Mouse (Mus musculus): ENCODE results near the gene Arhgap27.

The Arhgap27 gene

DNA sequence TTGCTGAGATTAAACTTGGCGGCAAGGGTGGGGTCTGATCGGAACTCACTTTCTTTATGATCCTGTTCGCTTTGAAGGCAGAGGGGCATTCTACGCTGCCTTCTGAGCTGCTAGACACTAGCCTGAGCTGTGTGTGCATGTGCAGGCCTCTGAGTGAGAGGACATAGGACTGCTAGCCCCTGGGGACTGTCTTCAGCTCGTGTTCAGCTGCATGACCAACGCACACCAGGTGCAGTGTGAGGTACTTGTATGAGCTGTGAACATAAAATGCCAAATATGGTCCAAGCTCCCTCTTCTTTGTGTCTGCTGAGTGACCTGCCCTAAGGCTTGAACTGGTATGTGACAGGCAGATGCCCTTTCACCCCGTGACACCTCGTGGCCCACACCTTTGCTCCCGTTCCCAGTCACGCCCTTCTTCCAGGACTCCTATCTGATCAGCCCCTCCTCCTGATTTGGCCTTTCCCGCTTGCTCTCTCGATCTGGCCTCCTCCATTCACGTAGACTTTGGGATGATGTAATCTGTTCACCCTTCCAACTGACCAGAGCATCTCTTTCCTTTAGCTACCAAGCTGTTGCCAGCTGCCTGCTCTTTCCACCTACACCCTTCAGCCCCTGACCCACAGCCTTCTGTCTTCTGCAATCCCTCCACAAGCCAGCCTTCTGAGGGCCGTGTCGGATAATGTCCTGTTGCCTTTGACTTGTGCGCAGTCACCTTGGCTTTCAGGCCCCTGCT lies 6.4 kb downstream of the Arhgap27 start:
- no peak for DNase-seq (ENCODE audit: low read depth, low spot score)

DNA sequence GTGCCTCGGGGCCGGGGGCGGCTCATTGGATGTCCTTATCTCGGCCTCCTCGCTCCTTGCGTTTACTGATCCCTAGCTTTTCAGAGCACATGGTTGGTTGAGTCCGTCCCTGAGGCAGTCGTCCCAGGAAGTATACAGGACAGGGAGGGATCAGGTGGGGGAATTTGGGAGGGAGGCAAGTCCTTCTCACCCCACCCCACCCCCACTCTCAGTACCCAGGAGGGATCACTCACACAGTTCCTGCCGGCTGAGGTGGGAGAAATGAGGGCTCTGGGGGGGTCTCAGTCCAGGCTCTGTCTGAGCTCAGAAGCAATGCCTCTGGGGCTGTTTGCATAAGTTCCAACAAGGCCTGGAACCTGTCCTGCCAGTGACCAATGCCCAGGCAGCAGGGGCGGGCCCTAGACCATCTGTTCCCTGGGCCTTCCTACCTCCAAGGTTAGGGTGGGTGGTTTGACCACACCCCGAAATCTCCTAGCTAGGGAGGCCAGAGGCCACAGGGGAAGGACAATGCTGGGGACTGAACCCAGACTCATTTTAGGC lies 7.4 kb downstream of the Arhgap27 start:
- DNase-seq (ENCODE audit: low read depth, low spot score) = no peak

DNA sequence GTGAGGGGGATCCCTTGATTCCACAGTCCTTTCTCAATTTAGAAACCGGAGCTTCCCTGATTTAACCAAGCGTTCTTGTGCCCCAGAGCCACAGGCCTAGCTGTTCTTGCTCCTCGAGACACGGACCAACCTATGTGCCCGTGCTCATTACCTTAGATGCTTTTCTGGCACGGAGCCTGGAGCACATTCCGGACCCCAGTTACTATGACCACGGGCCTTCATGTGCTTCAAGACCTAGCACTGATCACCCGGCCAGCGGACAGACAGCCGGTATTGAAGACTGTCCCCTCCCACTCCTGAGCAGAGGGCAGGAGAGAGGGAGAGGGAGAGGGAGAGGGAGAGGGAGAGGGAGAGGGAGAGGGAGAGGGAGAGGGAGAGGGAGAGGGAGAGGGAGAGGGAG lies 8.2 kb downstream of the Arhgap27 start:
- DNase-seq (ENCODE audit: low read depth, low spot score) = no peak

DNA sequence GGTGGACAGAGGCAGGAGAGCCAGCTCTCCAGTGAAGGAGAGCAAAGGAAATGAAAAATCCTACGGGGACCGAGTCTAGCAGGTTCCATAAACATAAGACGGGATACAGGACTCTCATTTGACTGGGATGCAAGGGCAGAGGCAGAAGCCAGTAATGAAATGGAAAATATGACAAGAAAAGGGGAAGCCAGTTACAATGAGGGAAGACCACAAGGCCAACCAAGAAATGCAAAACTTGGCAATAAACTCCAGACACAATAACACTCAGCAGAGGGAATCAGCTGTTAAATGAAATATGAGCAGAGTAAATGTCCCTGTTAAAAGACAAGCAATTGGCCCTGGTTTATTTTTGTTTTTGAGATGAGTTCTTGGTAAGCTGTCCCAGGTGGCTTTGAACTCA lies 9.5 kb downstream of the Arhgap27 start:
- no peak for DNase-seq (ENCODE audit: low read depth, low spot score)

DNA sequence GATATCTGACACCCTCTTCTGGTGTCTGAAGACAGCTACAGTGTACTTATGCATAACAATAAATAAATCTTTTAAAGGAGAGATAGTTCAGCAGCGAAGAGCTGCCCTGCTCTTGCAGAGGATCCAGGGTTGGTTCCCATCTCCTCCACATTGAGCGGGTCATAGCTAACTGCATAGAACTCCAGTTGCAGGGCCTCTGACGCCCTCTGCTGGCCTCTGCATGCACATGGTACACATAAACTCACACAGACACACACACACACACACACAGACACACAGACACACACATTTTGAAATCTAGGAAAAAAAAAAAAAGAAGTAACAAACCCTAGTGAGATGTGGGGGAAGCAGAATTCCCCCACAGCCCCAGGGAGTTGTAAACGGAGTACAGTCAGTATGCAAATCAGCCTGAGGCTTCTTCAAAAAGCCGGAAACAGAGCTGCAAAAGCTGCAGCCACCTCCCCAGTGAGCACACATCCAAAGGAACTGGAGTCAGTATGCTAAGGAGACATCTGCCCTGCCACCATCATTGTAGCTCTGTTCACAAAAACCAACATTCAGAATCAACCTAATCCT lies 11.2 kb downstream of the Arhgap27 start:
- DNase-seq (ENCODE audit: low read depth, low spot score) = no peak

DNA sequence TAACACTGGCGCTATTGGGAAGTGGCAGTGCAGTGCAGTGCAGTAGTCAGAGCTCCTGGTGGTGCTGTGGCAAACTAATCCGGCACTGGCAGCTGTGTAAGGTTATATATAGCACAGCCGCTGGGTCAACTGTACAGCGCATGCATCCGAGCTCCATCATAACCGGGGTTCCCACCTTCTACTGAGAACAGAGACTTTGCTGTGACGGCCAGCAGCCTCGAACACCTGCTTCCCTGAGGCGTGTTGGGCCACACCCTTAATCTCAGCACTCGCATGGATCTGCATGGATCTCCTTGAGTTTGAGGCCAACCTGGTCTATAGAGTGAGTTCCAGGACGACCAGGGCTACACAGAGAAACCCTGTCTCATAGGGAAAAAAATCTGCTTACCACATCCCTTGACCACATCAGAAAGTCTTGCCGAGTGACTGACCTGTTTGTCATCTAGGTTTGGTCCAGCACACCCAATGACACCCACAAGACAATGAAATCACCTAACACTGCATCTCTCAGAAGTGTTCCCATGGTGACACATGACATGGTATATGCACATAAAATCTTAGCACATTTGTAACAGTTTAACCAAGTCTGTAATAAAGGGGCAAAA lies 12.7 kb downstream of the Arhgap27 start:
- no peak for DNase-seq (ENCODE audit: low read depth, low spot score)

DNA sequence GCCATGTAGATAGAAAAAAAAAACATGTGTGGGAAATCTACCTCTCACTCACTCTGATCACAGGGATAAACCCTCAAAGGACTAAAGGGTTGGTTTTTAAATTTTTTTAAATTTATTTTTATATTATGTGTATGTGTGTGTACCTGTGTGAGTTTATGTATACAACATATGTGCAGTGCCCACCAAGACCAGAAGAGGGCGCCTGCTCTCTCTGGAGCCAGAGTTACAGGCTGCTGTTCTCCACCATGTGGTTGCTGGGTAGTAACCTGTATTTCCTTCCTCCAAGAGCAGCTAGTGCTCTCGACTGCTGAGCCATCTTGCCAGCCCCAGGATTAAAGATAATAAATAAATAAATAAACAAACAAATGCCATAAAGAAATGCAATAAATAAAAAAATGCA lies 13.8 kb downstream of the Arhgap27 start:
- DNase-seq (ENCODE audit: low read depth, low spot score) = peak; percentile 35

DNA sequence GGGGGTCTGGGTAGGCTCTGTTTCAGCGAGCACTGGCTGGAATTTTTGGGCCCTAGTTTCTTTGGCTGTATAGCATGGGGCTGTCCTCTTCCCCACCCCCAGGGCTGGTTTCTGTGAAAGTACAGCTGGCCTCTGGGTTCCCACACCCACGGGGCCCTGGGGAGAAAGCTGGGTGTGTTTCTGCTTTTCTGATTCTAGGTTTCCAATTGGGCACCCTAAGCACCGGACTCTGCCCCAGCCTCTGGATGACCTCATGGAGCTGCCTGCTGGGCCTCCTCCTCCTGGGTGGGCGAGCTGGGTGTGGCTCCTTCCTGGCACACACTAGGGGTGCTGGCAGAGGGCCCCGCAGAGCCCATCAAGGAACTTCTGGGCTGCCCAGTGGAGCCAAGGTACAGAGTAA lies 16.8 kb downstream of the Arhgap27 start:
- DNase-seq (ENCODE audit: low read depth, low spot score) = no peak

DNA sequence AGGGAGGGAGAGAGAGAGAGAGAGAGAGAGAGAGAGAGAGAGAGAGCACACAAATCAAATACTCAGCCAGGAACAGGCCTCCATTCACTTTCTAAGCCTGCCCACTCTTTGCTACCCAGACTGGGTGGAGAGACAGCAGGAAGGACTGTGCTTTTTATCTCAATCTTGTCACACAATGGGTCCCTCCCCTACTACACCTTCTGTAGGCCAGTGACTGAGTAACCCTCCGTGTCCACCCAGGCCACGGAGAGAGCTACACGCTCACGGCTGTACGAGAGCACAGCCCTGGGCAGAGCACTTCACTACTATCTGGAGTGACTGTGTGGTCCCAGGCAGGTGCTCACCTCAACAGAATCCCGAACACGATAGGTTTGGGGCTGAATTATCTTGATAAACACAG lies 17.3 kb downstream of the Arhgap27 start:
- peak; percentile 45 for DNase-seq (ENCODE audit: low read depth, low spot score)

DNA sequence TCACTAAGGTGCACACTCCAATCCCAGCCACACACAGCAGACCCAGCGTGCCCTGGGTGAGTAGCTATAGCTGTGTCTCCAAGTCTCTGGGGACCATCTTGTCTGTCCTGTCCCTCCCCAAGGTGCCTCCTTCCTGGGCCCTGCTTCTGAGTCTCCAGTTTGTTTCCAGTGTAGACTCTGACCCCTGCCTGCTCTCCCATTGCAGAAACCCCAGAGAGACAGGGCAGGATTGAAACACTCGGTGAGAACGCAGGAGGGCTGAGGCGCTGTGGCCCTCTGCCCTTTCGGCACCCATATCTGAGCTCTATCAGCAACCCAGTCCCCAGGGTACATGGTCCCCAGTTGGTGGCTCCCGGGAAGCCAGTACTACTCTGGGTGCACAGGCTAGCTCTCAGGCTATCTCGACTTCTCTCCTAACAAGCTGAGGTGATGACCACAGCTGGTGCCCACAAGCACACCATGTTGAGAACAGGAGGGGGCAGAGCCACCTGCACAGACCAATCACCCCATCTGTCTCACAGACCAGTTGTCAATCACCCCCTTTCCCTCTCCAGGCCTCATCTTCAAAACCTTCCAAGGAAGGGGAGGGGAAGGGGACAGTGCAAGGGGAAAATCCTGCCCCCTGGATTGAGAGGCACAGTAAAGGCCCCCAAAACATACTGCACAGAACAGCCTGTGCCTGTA lies 17.9 kb downstream of the Arhgap27 start:
- no peak for DNase-seq (ENCODE audit: low read depth, low spot score)

DNA sequence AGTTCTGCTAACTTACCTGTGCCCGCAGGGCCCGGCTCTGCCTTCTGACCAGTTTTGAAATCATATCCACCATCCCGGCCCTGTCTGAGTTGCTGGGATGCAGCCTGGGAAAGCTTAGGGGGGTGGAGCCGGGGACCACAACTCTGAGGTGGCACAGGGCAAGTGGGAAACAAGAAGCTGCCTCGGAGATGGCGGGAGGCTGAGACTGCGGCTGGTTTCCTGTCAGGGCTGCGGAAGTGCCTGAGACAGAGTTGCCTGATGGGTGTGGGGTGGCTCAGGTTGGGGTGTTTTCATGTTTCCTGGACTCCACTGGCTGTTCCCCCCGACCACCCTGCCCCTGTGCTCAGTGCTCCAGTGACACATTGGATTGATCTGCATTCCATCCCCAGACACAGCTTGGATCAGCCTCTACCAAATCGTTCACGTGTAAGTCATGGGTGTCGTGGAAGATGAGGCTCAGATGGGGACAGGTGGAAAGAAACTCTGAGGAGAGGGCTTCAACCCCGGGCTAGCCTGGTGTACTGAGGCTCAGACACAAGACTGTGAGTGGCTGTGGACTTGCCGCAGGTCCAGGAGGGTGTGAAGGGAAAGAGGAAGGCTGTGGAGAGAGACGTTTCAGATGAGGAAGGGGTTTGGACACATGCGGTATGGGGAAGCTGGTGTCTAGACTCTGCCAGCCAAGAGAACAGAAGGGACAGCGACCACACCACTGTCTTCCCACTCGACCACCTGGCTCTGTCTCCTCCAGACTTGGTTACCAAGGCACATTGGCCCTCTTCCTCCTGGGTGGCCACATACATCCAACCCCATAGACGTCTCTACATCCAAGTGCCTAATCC lies 18.8 kb downstream of the Arhgap27 start:
- peak; percentile 71 for DNase-seq (ENCODE audit: low read depth, low spot score)

DNA sequence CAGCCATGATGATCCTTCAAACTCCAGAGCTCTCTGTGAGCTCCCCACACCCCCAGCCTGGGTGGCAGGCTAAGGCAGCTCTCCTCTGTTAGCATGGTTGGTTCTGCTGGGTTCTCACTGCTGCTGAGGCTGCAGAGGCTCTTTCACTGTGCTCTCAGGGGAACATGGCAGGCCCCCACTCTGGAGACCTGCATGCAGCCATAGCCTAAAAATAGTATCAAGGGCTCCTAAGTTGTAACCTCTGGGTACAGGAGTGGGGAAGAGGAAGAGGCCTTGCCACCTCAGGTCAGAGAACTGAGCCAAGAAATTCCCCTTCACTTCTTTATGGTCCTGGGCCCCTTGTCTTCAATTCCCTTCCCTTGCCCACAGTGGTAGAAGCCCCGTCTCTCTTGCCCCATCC lies 19.6 kb downstream of the Arhgap27 start:
- no peak for DNase-seq (ENCODE audit: low read depth, low spot score)

DNA sequence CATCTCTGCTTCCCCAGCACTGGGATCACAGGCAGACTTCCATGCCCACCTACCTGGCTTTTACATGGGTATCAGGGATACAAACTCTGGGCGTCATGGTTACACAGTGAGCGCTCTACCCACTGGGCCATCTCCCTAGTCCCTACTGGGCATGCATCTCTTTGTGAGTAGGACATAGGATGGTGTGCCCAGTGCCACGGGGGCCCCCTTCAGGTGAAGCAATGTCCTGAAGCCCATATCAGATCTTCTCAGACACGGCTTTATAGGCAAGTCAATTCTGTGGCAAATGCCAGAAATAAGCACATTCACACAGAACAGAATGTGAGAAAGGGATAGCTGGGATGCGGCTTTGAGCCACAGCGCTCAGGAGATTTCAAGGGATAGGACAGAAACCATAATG lies 20.4 kb downstream of the Arhgap27 start:
- DNase-seq (ENCODE audit: low read depth, low spot score) = peak; percentile 36

DNA sequence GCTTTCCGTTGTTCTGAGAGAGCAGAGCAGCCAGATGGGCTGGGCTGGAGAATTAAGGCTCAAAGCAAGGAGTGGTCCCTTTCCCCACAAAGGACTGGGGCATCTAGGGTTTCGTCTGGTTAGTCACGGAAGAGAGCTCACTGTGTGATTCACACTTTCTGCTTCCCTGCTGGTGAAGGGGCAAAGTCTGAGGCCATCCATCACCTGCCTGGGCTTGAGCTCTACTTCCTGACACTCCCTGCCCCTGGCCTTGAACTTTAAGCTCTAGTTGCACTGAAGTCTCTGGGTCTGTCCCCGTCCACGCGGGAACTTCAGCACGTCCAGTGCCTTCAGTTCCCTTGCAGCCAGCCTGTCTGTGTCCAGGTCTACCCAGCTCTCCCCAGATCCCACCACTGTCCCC lies 22.8 kb downstream of the Arhgap27 start:
- DNase-seq (ENCODE audit: low read depth, low spot score) = no peak

DNA sequence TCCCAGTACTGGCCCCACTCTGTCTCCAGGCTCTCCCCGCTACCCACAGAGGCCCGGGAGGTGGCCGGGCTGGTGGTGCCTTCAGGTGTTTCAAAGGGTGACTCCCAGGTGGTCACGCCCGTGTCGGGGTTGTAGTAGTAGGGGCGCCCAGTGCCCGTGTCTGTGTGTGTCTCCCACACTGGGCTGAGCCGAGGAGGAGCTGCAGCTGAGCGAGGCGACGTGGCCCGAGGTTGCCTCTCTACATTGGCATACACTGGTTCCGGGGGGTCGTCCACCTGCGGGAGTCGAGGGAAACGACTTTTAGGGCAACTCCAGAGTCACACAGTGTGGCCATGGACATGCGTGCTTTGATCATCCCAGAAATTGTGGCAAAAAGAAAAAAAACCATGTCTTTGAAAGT lies 23.4 kb downstream of the Arhgap27 start:
- DNase-seq (ENCODE audit: low read depth, low spot score) = no peak

DNA sequence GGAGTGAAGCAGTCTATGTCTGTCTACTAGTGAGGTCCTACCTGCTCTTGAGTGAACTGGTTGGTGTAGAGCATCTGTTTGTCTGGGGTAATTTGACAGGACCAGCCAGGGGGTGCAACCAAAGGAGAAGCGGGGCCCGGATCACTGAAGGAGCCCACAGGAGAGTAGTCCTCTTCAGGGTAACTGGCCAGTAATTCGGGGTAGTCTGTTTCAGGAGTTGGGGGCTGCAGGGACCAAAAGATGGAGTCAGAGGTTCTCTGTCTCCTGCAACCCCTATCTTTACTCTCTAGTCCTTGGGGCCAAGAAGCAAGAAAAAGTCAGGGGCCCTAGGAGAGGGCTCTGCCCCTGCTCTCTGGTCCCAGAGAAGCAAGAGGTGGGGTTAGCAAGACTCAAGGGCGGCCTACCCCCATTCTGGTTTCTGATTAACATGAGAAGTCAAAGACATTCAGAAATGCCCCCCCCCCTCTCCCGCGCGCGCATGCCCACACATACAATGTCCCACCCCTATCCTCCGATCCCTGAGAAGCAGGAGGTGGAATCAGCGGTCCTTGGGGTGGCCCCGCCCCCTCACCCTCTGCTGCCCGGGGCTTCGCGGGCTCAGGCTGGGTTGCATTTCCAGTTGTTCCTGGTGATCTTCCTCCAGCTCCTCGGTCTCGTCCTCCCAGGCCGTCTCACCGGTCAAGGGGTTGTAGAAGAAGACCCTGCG lies 23.9 kb downstream of the Arhgap27 start:
- no peak for DNase-seq (ENCODE audit: low read depth, low spot score)

DNA sequence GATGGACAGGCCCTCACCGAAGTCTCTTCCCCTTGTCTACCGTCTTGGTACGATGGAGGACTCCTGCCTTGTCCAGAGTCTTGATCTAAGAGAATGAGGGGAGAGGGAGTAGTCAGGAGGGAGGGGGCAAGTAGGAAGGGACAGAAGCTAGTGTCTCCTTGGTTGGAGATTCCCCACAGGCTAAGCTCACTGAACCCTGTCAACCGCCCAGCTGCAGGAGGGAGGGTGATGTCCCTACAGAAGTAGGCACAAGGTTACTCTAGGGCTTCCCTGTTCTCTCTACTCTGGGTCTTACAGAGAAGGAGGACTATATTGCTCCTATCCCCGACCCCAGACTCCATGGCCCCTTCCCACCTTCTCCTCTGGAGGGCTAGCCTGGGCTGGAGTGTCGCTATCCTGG lies 24.8 kb downstream of the Arhgap27 start:
- no peak for DNase-seq (ENCODE audit: low read depth, low spot score)

DNA sequence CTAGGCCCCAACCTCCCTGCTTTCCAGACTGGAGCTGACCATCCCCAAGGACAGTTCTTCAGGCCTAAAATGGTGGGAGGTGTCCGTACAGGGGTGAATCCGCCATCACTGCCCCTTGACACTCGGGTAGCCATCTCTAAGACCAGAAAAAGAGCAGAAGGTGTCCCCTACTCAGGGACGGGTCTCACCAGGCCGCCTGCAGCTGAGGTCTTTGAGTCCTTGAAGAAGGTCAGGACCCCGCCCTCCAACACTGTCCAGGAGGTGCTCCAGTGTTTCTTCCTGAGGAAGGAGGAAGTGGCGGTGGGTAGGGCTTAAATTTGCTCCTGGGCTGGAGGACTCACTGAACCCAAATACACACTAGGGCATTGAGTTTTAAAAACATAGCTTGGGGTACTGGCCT lies 25.4 kb downstream of the Arhgap27 start:
- DNase-seq (ENCODE audit: low read depth, low spot score) = no peak

DNA sequence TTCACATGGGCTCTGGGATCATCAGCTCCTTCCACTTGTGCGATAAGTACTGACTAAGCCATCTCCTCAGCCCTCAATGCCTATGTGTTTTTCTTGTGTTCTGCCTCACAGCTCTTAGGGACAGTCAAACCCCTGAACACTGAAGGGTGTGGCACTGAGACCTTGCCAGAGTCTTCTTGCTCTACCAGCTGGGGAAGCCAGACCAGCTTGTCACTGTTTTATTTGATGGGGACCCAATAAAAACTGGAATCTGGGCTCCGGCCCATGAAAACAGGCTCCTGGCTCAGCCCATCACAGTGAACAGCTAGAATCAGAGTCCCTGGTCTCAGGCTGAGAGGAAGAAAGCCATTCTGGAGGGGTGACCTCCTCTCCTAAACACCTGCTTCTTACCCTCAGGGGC lies 26.3 kb downstream of the Arhgap27 start:
- no peak for DNase-seq (ENCODE audit: low read depth, low spot score)

DNA sequence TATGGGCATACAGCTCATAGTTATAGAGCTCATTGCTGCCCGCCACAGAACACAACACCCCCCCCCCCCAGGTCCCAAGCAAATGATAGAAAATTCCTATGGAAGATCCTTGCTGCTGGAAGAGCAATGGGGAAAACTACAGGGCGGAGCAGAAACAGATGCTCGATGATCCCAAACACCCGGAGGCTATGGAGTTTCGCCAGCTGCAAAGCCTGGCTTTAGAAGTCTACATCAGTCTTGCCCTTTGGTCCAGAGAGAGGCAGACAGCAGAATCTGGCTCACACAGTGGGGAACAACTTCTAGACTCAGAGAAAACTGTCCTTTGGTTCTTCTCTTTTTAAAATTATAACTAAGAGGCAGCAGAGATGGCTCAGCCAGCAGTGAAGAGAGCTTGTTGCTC lies 27.9 kb downstream of the Arhgap27 start:
- DNase-seq (ENCODE audit: low read depth, low spot score) = no peak

DNA sequence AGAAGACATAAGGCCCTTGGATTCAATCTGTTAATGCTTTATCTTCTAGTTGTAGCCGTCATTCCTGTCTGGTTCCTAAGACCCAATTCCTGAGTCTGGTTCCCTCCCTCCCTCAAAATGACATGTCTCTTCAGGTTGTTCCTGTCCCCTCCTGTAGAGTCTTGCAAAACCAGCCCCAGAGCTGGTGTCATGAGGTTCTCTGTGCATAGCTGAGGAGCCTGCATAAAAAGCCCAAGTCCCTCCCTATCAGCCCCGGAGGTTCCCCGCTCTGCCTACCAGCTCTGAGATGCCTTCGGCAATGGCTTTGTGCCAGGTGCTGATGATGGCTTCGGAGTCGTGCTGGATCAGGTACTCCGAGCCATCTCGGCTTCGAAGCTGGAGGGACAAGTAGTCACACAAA lies 28.6 kb downstream of the Arhgap27 start:
- no peak for DNase-seq (ENCODE audit: low read depth, low spot score)
